Comparison of ENCODE assay signal across 28 mouse cellular contexts in the genomic region with DNA sequence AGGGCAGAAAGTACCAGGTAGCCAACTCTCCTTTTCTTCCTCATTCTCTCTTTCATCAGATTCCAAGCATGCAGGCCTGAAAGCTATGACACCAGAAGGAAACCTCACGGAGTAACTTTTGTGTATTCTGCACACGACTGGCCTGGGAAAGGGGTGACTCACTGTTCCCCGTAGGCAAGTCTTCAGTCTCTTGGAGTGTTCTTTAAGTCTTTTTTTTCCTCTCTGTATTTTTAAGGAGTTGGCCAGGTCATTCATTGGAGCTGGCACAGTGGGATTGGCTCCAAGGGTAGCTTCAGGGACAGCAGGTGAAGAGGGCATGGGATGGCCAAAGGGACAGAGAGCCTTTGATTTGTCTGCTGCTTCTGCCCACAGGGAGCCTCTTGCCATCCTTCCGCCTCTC.
"Had no signal": no experiment of that assay in that cellular context is flagged by ENCODE, and none has a peak within 500 bp of the region (broad histone marks: within the 10 kb centered on the region; RNA-seq: fewer than 3 reads in every experiment).

No protein-coding gene starts in this region.

- H3K27me3 ChIP-seq: heart, embryonic 12.5 days; heart, embryonic 15.5 days; kidney, embryonic 15.5 days; limb, embryonic 12.5 days; liver, embryonic 13.5 days; liver, embryonic 15.5 days had no signal

- H3K9me3 ChIP-seq: heart, embryonic 10.5 days; heart, embryonic 12.5 days; heart, embryonic 15.5 days; hindbrain, embryonic 12.5 days; hindbrain, embryonic 15.5 days; kidney, embryonic 15.5 days; limb, embryonic 10.5 days; limb, embryonic 12.5 days; liver, embryonic 13.5 days; liver, embryonic 15.5 days had no signal

- H3K36me3 ChIP-seq: heart, embryonic 10.5 days; heart, embryonic 12.5 days; heart, embryonic 15.5 days; hindbrain, embryonic 12.5 days; hindbrain, embryonic 15.5 days; kidney, embryonic 15.5 days; limb, embryonic 10.5 days; limb, embryonic 12.5 days; liver, embryonic 13.5 days; liver, embryonic 15.5 days had no signal

- DNase-seq: gastrocnemius, postnatal 14 days; gastrocnemius, postnatal 36 days; heart, adult 18-20 months; heart, postnatal 14 days; heart, postnatal 36 days; kidney, adult 11 months; kidney, adult 2 months; kidney, adult 9 months; kidney, postnatal 14 days; kidney, postnatal 36 days; layer of hippocampus, adult 9-11 months; layer of hippocampus, postnatal 36 days; liver; liver, embryonic 13.5 days; liver, postnatal 0 days had no signal

- H3K9ac ChIP-seq: heart, embryonic 12.5 days; heart, embryonic 15.5 days; hindbrain, embryonic 12.5 days; hindbrain, embryonic 15.5 days; kidney, embryonic 15.5 days; limb, embryonic 12.5 days; liver, embryonic 13.5 days; liver, embryonic 15.5 days; liver, postnatal 0 days had no signal

- ATAC-seq: hindbrain, postnatal 0 days; intestine, embryonic 16.5 days; liver, postnatal 0 days had no signal

- H3K4me1 ChIP-seq: liver, embryonic 13.5 days; liver, embryonic 15.5 days had no signal

- H3K4me3 ChIP-seq: heart, embryonic 10.5 days; heart, embryonic 12.5 days; heart, embryonic 15.5 days; hindbrain, embryonic 12.5 days; hindbrain, embryonic 15.5 days; kidney, embryonic 15.5 days; limb, embryonic 10.5 days; limb, embryonic 12.5 days; liver, embryonic 13.5 days; liver, embryonic 15.5 days had no signal

- H3K4me2 ChIP-seq: heart, embryonic 12.5 days; heart, embryonic 15.5 days; hindbrain, embryonic 12.5 days; hindbrain, embryonic 15.5 days; kidney, embryonic 15.5 days; limb, embryonic 12.5 days; liver, embryonic 11.5 days; liver, embryonic 13.5 days; liver, embryonic 15.5 days had no signal

- H3K27ac ChIP-seq: hindbrain, embryonic 15.5 days; hindbrain, postnatal 0 days; kidney, postnatal 0 days; limb, embryonic 10.5 days; limb, embryonic 12.5 days; liver, embryonic 13.5 days; liver, embryonic 15.5 days had no signal
